Mouse (Mus musculus) embryonic facial prominence, embryonic 13.5 days (tissue): ENCODE data around the gene Rab11fip3. TPM values are rescaled to one million over a fixed set of nuclear protein-coding genes. Genes with fewer than 3 reads are reported as not detected.

Experiments used
- ATAC-seq: fragments of 200-750 bp; cut with Nextera tagmentation; 2 replicates; pipeline ENCODE4 v1.8.0; 2017; ENCODE audit warnings: low read depth; ENCODE audit not compliant: insufficient number of reproducible peaks, insufficient read depth, low FRiP score, low TSS enrichment
- H3K27ac ChIP-seq: fragments of 300-500 bp; sonication (generic); 2 replicates; pipeline ENCODE4 v1.5.1; 2015; ENCODE audit warnings: moderate library complexity, mild to moderate bottlenecking, inconsistent platforms
- H3K27me3 ChIP-seq: fragments of 300-500 bp; sonication (generic); 2 replicates; pipeline ENCODE4 v1.6.1; 2015; ENCODE audit warnings: mild to moderate bottlenecking, inconsistent platforms
- H3K36me3 ChIP-seq: fragments of 300-500 bp; sonication (generic); 2 replicates; pipeline ENCODE4 v1.6.1; 2015; ENCODE audit warnings: mild to moderate bottlenecking, inconsistent platforms
- H3K4me1 ChIP-seq: fragments of 300-500 bp; sonication (generic); 2 replicates; pipeline ENCODE4 v1.6.1; 2015; ENCODE audit warnings: inconsistent platforms
- H3K4me2 ChIP-seq: fragments of 300-500 bp; sonication (generic); 2 replicates; pipeline ENCODE4 v1.6.1; 2015; ENCODE audit warnings: moderate library complexity, mild to moderate bottlenecking, inconsistent platforms
- H3K4me3 ChIP-seq: fragments of 300-500 bp; sonication (generic); 2 replicates; pipeline ENCODE4 v1.5.1; 2015; ENCODE audit warnings: mild to moderate bottlenecking, inconsistent platforms
- H3K9ac ChIP-seq: fragments of 300-500 bp; sonication (generic); 2 replicates; pipeline ENCODE4 v1.6.1; 2015; ENCODE audit warnings: mild to moderate bottlenecking, inconsistent platforms
- H3K9me3 ChIP-seq: fragments of 300-500 bp; sonication (generic); 2 replicates; pipeline ENCODE4 v1.6.1; 2016; ENCODE audit warnings: inconsistent platforms
- WGBS: fragments of 180-500 bp; shearing (Covaris S2); methylation state at CpG from one replicate; pipeline ENCODE4 v1.1.7; 2015; ENCODE audit warnings: mixed read lengths; 5-methylcytosine and 5-hydroxymethylcytosine counted together
- polyA plus RNA-seq: library from polyadenylated mRNA; unstranded; fragments of >200 nt; fragmentation: Nextera tagmentation; extraction: Ambion mirVana; gene quantifications from 2 replicates; pipeline ENCODE4 v1.2.1, GENCODE M21; 2015

The Rab11fip3 gene
- polyA plus RNA-seq, 1 experiment from 2014 or later = 22.8 TPM

DNA sequence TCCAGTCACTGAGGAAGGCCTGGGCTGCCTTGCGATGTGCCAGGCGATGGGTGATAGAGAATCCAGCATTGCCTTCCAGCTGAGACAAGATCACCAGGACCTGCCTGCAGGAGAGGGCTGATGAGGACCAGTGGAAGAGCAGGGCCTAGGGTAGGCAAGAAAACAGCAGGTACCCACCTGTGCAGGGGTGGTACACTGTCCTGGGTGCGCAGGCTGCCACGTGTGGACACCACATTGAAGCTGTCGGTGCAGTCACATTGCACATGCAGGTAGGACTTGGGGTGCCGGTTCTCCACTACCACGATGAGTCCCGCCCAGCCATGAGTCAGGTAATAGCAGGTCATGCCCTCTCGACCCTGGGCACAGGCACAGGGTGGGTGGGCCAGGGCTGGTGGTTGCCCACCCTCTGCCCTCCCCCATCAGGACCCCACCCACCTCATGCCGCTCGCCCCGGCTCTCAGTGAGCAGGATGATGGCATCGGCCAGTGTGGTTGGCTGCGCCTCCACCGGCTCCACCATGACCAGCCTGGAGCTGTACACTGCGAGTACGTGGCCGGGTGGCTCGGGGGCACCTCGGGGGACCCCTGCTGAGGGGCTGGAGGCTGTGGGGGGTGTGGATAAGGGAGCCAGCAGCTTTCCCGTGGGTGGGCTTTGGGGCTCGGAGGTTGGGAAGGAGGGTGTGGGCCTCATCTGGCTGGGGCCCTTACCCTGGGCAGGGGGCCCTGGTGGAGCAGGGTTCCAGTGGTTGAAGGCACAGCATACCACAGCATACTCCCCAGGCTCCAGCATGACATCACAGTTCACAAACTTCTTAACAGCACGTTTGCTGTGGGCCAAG, 109.5 kb downstream of the Rab11fip3 start:
- H3K4me3 ChIP-seq = no peak overlapping the region
- peaks cover 9% of the 10 kb centered on the region for H3K4me1 ChIP-seq
- no peaks in the 10 kb centered on the region for H3K27me3 ChIP-seq
- H3K9ac ChIP-seq = no peak overlapping the region
- no peaks in the 10 kb centered on the region for H3K9me3 ChIP-seq
- H3K36me3 ChIP-seq = peaks cover 76% of the 10 kb centered on the region
- no peak for ATAC-seq
- no peak overlapping the region for H3K27ac ChIP-seq
- WGBS = 90% methylated on average over 23 of the region's 23 CpGs
- no peak overlapping the region for H3K4me2 ChIP-seq

DNA sequence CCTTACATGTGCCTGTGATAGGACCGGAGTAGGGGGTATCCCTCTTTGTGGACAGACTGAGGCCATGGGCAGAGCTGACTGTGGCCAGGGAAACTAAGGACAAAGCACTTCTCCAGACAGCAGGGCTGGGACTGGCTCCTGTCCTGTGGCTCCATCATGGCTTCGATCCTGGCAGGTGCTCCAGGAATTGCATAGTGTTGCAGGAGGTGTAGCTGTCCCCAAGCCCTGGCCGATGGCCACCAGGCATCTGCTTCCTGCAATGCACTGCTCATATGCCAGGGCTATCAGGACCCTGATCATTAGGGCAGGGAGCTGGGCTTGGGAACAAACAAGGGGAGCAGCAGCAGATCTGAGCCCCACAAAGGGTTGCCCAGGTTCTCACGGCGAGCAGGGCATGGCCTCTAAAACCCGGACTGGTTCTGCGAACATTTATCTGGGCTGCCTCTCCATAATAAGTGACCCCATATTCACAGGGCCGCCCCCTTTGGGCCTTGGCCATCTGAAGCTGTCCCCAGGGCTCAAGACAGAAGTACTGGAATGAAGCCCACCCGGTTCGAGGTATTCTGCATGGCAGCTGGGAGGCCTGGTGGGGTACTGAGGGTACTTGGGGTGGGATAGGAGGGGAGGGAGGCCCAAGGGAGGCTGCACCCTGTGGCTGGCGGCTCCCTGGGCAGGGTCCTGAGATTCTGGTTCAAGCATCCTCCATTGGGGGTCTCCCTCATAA, 110.4 kb downstream of the Rab11fip3 start:
- Histone ChIP-seq H3K4me2 (no peak overlapping the region), H3K9ac (no peak overlapping the region), H3K27ac (no peak overlapping the region), H3K4me3 (no peak overlapping the region), H3K27me3 (peaks cover 3% of the 10 kb centered on the region), H3K36me3 (peaks cover 67% of the 10 kb centered on the region), H3K4me1 (peaks cover 9% of the 10 kb centered on the region), H3K9me3 (no peaks in the 10 kb centered on the region)
- ATAC-seq = no peak
- WGBS = 95% methylated on average over 11 of the region's 11 CpGs

DNA sequence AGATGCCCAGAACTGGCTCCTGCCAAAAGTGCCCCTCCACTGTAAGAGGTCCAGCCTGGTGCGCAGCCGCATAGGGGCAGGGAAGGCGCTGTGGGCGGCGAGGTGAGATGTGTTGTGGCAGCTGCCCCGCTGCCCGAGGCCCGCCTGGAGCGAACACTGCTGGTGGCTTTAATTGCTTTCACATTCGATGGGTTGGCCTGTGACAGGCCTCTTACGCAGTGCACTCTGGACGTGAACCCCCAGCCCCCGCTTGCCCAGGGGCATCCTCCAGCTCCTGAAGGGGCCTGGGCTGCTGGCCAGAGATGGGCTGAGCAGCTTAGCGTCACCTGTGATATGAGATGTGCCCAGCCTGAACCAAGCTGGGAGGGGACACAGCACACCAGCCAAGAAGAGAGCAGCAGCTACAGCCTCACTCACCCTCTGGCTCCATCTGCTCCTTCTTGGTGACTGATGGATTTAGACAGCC, 111.7 kb downstream of the Rab11fip3 start:
- ATAC-seq = no peak
- no peak overlapping the region for H3K27ac ChIP-seq
- H3K4me3 ChIP-seq = no peak overlapping the region
- WGBS = 63% methylated on average over 14 of the region's 14 CpGs
- no peaks in the 10 kb centered on the region for H3K9me3 ChIP-seq
- H3K4me1 ChIP-seq = peaks cover 9% of the 10 kb centered on the region
- H3K27me3 ChIP-seq = peaks cover 16% of the 10 kb centered on the region
- peaks cover 54% of the 10 kb centered on the region for H3K36me3 ChIP-seq
- H3K9ac ChIP-seq = no peak overlapping the region
- no peak overlapping the region for H3K4me2 ChIP-seq

DNA sequence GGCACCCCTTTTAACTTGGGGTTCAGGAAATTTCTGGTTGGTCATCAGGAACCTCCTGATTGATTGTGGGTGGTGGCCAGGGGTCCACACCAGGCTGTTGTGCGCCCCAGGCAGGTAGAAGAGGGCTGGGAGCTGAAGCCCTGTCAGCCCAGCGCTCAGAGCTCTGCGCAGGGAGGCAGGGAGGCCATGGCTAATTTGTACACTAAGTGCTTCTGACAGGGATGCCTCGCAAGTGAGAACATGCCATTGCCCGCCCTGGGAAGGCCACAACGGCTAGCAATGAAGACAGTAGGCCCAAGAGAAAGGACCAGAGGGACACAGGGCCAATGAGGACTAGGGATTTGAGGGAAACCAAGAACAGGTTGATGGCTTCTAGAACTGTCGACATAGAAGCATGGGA, 112.7 kb downstream of the Rab11fip3 start:
- Histone ChIP-seq H3K27ac (no peak overlapping the region), H3K4me2 (no peak overlapping the region), H3K36me3 (peaks cover 44% of the 10 kb centered on the region), H3K9me3 (no peaks in the 10 kb centered on the region), H3K4me1 (peaks cover 18% of the 10 kb centered on the region), H3K4me3 (no peak overlapping the region), H3K27me3 (peaks cover 26% of the 10 kb centered on the region), H3K9ac (peak overlapping the region; percentile 21; the same call in 1 of the 2 replicates)
- no peak for ATAC-seq
- WGBS = 68% methylated on average over 7 of the region's 7 CpGs

DNA sequence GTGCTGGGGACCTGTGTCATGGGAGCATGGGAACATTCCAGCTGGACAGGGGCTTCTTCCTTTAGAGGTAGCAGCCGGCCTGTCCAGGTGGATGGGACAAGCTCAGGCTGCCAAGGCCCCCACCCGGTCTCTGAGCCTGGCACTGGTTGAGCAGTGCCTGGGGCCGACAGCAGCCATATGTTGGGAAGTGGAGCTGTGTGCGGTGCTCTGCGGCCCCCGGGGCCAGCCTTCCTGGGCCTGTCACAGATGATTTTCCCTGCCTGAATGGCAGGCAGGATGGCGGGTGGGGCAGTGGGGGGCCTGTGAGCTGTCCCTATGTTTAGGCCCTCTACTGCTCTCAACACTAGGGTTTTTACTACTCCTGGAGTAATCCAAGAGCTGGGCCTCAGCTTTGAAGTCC, 113.2 kb downstream of the Rab11fip3 start:
- Histone ChIP-seq H3K4me2 (no peak overlapping the region), H3K27ac (no peak overlapping the region), H3K9me3 (no peaks in the 10 kb centered on the region), H3K9ac (no peak overlapping the region), H3K27me3 (peaks cover 30% of the 10 kb centered on the region), H3K4me1 (peaks cover 22% of the 10 kb centered on the region), H3K36me3 (peaks cover 39% of the 10 kb centered on the region), H3K4me3 (no peak overlapping the region)
- 48% methylated on average over 7 of the region's 7 CpGs for WGBS
- ATAC-seq = no peak

DNA sequence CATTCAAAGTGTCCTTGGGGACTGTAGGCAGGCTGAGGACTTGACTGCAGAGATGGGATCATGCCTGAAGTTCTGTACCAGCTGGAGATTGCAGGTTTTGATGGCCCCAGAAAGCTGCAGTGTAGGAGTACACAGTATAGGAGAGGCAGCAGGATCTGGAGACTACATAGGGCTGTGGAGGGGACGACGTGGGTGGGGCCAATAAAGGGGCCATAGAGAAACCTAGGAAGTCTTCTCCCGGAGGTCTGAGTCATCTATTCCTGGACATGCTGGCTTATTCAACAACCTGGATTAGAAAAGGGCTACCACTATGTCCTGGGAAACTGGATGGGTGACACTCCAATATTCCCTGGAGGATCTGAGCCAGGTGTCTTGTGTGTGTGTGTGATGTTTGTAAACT, 113.6 kb downstream of the Rab11fip3 start:
- Histone ChIP-seq H3K4me3 (no peak overlapping the region), H3K4me1 (peaks cover 25% of the 10 kb centered on the region), H3K27ac (no peak overlapping the region), H3K36me3 (peaks cover 36% of the 10 kb centered on the region), H3K9me3 (no peaks in the 10 kb centered on the region), H3K4me2 (no peak overlapping the region), H3K27me3 (peaks cover 35% of the 10 kb centered on the region), H3K9ac (no peak overlapping the region)
- no peak for ATAC-seq
- WGBS = 57% methylated on average over 3 of the region's 3 CpGs

DNA sequence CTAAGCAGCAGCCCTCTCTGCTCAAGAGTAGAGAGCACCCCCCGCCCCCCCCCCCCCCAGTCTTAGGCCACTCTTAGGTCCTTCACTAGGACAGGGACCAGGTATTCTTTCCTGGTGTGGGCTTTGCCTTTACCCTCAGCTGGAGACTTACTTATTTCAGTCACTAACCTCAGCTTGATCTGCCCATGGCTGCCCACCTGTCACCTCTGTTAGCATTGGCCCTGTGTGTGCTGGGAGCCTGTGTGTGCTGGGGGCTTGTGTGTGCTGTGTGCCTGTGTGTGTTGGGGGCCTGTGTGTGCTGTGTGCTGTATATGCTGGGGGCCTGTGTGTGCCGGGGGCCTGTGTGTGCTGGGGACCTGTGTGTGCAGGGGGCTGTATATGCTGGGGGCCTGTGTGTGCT, 114.7 kb downstream of the Rab11fip3 start:
- Histone ChIP-seq H3K4me1 (peaks cover 25% of the 10 kb centered on the region), H3K36me3 (peaks cover 25% of the 10 kb centered on the region), H3K9me3 (no peaks in the 10 kb centered on the region), H3K4me2 (no peak overlapping the region), H3K27me3 (peaks cover 45% of the 10 kb centered on the region), H3K27ac (no peak overlapping the region), H3K9ac (no peak overlapping the region), H3K4me3 (no peak overlapping the region)
- ATAC-seq = no peak
- 52% methylated on average over 2 of the region's 2 CpGs for WGBS

DNA sequence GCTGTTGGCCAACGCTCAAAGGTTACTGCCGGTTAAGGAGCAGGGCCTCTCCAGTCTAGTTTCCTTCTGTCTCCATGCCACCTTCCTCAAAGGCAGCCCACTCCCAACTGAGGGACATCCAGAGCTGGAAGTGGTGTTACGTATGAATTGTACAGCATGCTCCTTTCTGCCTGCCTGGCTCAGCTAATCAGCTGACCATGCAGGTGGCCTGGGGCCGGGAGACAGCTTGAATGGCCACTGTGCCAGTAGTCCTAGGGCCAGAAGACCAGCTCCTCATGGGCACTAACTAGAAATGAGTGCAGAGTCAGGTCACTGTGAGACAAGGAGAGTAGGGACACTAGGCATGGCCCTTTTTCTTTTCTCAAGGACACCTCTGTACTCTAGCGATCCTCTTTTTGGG, 116.2 kb downstream of the Rab11fip3 start:
- Histone ChIP-seq H3K4me3 (no peak overlapping the region), H3K9me3 (no peaks in the 10 kb centered on the region), H3K36me3 (peaks cover 11% of the 10 kb centered on the region), H3K4me1 (peaks cover 25% of the 10 kb centered on the region), H3K9ac (no peak overlapping the region), H3K27ac (no peak overlapping the region), H3K27me3 (peaks cover 47% of the 10 kb centered on the region), H3K4me2 (no peak overlapping the region)
- ATAC-seq = no peak
- WGBS = 76% methylated on average over 5 of the region's 5 CpGs

DNA sequence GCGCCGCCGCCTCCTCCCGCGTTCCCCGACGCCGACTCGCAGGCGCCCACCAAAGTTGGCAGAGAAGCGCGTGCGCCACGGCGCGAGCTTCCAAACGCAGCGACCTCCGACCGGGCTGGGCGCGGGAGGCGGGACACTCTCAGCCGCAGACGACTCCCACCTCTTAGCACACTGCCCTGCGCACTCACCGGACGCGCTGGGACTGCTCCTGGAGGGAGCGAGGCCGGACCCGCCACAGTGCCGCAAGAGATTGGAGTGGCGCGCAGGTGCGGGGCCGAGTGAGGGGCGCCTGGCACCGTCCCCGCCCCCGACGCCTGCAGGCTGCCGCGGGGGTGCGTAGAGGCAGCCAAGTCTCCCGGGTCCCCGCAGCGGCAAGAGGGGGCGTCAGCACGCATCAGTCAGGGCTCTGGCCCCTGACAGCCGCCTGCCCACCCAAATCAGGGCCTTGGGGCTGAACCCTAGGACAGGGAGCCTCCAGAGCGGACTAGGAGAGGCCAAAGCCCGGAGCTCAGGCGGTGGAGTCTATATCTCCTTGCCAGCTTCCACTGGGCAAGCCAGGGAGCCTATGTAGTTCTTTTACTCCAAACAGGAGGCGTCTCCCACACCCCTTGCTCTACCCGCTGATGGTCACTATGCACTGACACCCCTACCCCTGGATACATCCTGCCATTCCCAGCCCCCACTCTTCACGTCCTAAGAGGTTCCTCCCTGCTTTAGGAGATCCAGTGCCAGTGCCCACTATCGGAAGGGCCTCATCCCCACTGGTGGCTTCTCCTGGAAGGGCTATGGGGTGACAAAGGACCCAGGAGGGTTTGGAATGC, 117.3 kb downstream of the Rab11fip3 start, which contains the start of gene A930017K11Rik:
Gene A930017K11Rik (minus strand): TSS at position 763 of the 821 bp plus-strand sequence.
- ATAC-seq = no peak
- Histone ChIP-seq H3K4me3 (peak within 1 kb of the TSS; percentile 48), H3K9ac (peak within 1 kb of the TSS; percentile 66), H3K9me3 (no peaks in the 10 kb centered on the region), H3K27ac (no peak within 1 kb of the TSS), H3K4me1 (peaks cover 25% of the 10 kb centered on the region), H3K27me3 (peaks cover 47% of the 10 kb centered on the region), H3K4me2 (peak within 1 kb of the TSS; percentile 77), H3K36me3 (no peaks in the 10 kb centered on the region)
- WGBS = 2% methylated on average over 58 of the region's 58 CpGs

DNA sequence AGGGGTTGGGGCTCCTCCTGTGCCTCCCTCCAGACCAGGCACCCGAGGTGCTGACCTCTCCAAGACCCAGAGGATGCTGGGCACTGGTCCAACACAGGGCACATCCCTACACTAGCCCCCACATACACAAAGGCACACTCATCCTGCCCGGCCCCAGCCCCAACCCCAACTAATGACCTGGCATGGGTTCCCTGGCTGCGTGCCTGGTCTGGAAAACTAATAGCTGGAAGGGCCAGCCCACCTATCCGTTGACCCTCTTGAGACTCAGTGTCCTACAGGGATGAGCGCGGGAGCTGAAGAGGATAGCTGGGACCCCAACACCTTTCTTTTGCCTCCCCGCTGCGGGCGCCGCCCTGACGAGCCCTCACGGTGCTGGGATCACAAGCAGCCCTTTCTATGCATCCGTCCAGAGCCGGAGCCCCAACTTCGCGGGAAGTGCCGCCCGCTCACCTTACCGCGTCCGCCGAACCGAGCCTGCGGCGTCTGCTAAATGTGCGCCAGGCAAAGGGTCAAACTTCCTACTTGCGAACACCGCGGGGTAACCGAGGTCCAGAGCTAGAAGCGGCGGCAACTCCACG, 118.0 kb downstream of the Rab11fip3 start:
- WGBS = under 1% methylated on average over 33 of the region's 33 CpGs
- no peaks in the 10 kb centered on the region for H3K9me3 ChIP-seq
- peaks cover 47% of the 10 kb centered on the region for H3K27me3 ChIP-seq
- H3K27ac ChIP-seq = no peak overlapping the region
- peaks cover 19% of the 10 kb centered on the region for H3K4me1 ChIP-seq
- H3K9ac ChIP-seq = peak overlapping the region; percentile 66
- peak overlapping the region; percentile 48 for H3K4me3 ChIP-seq
- no peaks in the 10 kb centered on the region for H3K36me3 ChIP-seq
- no peak for ATAC-seq
- peak overlapping the region; percentile 77 for H3K4me2 ChIP-seq

DNA sequence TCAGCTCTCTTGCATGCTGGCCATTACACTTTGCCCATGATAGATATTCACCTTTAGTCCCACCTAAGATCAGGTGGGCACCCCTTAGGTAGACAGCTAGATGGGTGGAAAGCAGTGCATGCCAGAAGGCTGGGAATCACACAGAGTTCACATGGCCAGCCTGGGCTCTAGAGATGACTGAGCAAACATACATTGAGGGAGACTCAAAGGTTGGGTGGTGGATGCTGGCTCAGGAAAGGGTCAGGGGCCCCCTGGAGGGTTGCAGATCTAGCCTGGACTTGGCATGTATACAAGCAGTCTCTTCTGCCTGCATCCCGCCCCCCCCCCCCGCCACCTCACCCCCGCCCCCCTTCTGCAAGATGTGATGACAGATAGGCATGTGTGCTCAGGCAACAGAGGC, 118.6 kb downstream of the Rab11fip3 start:
- H3K27me3 ChIP-seq = peaks cover 47% of the 10 kb centered on the region

More for the DNA sequence above, 118.6 kb downstream of the Rab11fip3 start:
- WGBS = 11% methylated on average over 3 of the region's 3 CpGs
- H3K4me1 ChIP-seq = peaks cover 16% of the 10 kb centered on the region
- H3K4me2 ChIP-seq = peak overlapping the region; percentile 77; the same call in 1 of the 2 replicates
- ATAC-seq = no peak
- H3K36me3 ChIP-seq = no peaks in the 10 kb centered on the region
- no peak overlapping the region for H3K9ac ChIP-seq
- no peak overlapping the region for H3K27ac ChIP-seq
- H3K4me3 ChIP-seq = no peak overlapping the region
- no peaks in the 10 kb centered on the region for H3K9me3 ChIP-seq
